Mouse (Mus musculus) heart, postnatal 36 days (tissue): ENCODE results near the gene Med15. TPM values are rescaled to one million over a fixed set of nuclear protein-coding genes. Genes with fewer than 3 reads are reported as not detected.
A peak's percentile ranks its signal among the peaks of the same experiment; 100 is the strongest.

Experiments used
- DNase-seq, 2 experiments: peaks; one replicate each; pipeline ENCODE4 v3.0.0; 2021 to 2022
- intact Hi-C: fragments of 180-260 bp; cut with DNase I; formaldehyde crosslinking; loops from one replicate; pipeline ENCODE4 v1.15.1; 2025
- total RNA-seq, 2 experiments: library from RNA; stranded (reverse); gene quantifications; 2 replicates each; pipeline ENCODE4 v1.2.3; 2021

Gene Med15
- total RNA-seq, 2 experiments from 2014 or later = 26.2 to 26.6 TPM

- intact Hi-C loops = no loop called here
- no peak for DNase-seq
Measured at GRCm38 (mm10) chr16:17653601-17654000, 79.1 kb downstream of the Med15 start.

- DNase-seq = no peak
- intact Hi-C loops = no loop called here
Measured at GRCm38 (mm10) chr16:17652607-17653006, 80.1 kb downstream of the Med15 start.

GRCm38 (mm10) chr16:17650711-17651110 is 82.0 kb downstream of the Med15 start:
- intact Hi-C loops = no loop called here
- no peak for DNase-seq

GRCm38 (mm10) chr16:17649925-17650605 is 82.6 kb downstream of the Med15 start:
- intact Hi-C loops = loop anchor here (5.0 kb wide), 2 partner anchors 77 to 157 kb away; no protein-coding TSS in a partner anchor
- no peak for DNase-seq

GRCm38 (mm10) chr16:17647566-17648340 is 84.9 kb downstream of the Med15 start:
- intact Hi-C loops = loop anchor here (5.0 kb wide), 2 partner anchors 80 to 160 kb away; no protein-coding TSS in a partner anchor
- no peak for DNase-seq

GRCm38 (mm10) chr16:17647156-17647555 is 85.5 kb downstream of the Med15 start:
- intact Hi-C loops = loop anchor here (5.0 kb wide), 2 partner anchors 80 to 160 kb away; no protein-coding TSS in a partner anchor

GRCm38 (mm10) chr16:17646310-17647114 is 86.2 kb downstream of the Med15 start, which contains the start of gene Ccdc74a:
Gene Ccdc74a (plus strand): TSS chr16:17646470.
- intact Hi-C loops = loop anchor here (5.0 kb wide), 2 partner anchors 81 to 161 kb away; no protein-coding TSS in a partner anchor
- DNase-seq = peak; percentile 80 to 82

More at GRCm38 (mm10) chr16:17647156-17647555, 85.5 kb downstream of the Med15 start:
- no peak for DNase-seq

- intact Hi-C loops = no loop called here
- no peak for DNase-seq
Measured at GRCm38 (mm10) chr16:17643437-17643990, 89.2 kb downstream of the Med15 start.

- DNase-seq = no peak
- intact Hi-C loops = no loop called here
Measured at GRCm38 (mm10) chr16:17642311-17642710, 90.4 kb downstream of the Med15 start.

- intact Hi-C loops = no loop called here
- DNase-seq = no peak
Measured at GRCm38 (mm10) chr16:17641301-17641700, 91.4 kb downstream of the Med15 start.

- intact Hi-C loops = no loop called here
- no peak for DNase-seq
Measured at GRCm38 (mm10) chr16:17640706-17641105, 92.0 kb downstream of the Med15 start.

- DNase-seq = no peak
- intact Hi-C loops = no loop called here
Measured at GRCm38 (mm10) chr16:17639951-17640350, 92.7 kb downstream of the Med15 start.

GRCm38 (mm10) chr16:17639081-17639480 is 93.6 kb downstream of the Med15 start:
- no peak for DNase-seq
- intact Hi-C loops = no loop called here

- intact Hi-C loops = no loop called here
Measured at GRCm38 (mm10) chr16:17638036-17638628, 94.6 kb downstream of the Med15 start.

GRCm38 (mm10) chr16:17637610-17638009 is 95.1 kb downstream of the Med15 start:
- DNase-seq = no peak
- intact Hi-C loops = no loop called here

More at GRCm38 (mm10) chr16:17638036-17638628, 94.6 kb downstream of the Med15 start:
- DNase-seq = no peak

- DNase-seq = no peak
- intact Hi-C loops = no loop called here
Measured at GRCm38 (mm10) chr16:17636904-17637303, 95.8 kb downstream of the Med15 start.

GRCm38 (mm10) chr16:17633481-17634181 is 99.1 kb downstream of the Med15 start:
- intact Hi-C loops = no loop called here
- no peak for DNase-seq

GRCm38 (mm10) chr16:17632580-17632979 is 100.1 kb downstream of the Med15 start:
- intact Hi-C loops = no loop called here
- no peak for DNase-seq

- intact Hi-C loops = no loop called here
- DNase-seq = no peak
Measured at GRCm38 (mm10) chr16:17626269-17626555, 106.5 kb downstream of the Med15 start.
